Mouse (Mus musculus) c-Kit-positive CD71-positive TER-119-positive erythroid progenitor cells, embryonic 14.5 days (primary cell): ENCODE results near the gene Cars.
"Not testable (repeated sequence)": the region's sequence is repeated elsewhere in the genome, so short reads cannot be mapped to it uniquely, and the experiment has no call there.

Source experiments
- DNase-seq: peaks from one replicate; pipeline ENCODE4 v3.0.0-alpha.2; 2013; ENCODE audit warnings: low spot score

Cars gene

DNA sequence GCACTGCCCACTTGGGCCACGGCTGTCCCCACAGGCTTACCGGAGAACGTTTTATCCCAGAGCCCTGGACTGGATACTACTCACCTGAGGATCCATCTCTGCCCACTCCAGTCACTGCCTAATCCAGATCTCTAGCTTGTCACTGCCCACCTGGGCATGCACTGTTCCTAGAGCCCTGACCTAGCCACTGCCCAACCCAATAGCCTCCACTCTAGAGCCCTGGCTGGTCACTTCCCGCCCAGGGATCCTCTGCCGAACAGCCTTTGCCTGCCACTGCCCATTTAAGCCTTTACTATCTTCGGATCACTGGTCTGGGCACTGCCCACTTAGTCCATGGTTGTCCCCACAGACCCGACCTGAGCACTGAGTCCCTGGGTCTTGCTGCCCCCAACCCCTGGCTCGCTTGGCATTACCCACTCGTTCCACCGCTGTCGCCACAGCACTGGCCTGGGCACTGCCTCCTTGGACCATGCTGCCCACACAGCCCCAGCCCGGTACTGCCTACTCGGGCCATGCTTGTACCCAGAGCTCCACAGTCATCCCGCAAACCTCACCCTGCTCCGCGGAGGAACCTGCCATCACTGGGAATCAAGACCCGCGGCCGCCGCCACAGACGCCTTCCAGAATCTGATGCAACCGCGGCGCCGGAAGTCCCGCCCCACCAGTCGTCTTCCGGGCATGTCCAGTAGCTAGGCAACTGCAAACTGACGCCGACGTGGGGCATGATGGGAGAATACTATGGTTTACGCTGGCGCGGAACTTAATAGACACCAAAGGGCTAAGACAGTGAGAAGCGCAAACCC lies at the start of gene Cars:
Gene Cars, minus strand, starts transcription at position 663 of the 803 bp plus-strand sequence.
- DNase-seq, result peak; percentile 95

DNA sequence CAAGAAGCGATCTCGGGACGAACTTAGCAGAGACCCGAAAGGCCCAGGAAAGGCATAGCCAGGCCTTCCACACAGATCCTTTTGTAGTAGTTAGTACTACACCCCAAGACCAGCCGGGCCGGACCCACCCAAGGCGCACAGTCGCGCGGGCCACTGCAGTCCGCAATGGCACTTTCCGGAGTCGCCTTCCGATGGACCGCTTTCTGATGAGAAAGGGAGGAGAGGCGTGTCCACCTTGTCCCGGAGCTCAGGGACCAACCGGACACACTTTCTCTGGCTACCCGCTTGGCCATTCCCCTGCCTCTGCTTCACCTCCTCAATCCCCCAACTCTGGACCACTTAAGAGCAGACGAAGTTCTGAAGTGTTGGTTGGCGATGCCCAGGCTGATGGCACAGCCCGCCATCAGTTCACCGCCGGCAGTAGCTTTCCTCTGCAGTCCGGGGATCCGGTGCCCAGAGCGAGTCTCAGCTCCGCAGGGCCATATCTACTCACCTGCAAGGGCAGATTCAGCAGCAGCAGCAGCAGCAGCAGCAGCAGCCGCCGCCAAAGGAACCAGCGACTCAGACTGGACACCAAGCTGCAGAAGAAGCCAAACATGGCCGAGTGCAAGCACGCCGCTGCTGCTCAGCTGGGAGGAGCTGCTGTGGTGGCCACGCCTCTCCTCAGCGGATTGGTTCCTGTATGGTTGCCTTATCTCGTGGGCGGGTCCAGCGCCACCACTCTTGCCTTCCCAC lies 49.3 kb upstream of the Cars start, which contains the start of gene Tnfrsf22:
Gene Tnfrsf22, minus strand, starts transcription at position 628 of the 735 bp plus-strand sequence.
- DNase-seq, result peak; percentile 56

DNA sequence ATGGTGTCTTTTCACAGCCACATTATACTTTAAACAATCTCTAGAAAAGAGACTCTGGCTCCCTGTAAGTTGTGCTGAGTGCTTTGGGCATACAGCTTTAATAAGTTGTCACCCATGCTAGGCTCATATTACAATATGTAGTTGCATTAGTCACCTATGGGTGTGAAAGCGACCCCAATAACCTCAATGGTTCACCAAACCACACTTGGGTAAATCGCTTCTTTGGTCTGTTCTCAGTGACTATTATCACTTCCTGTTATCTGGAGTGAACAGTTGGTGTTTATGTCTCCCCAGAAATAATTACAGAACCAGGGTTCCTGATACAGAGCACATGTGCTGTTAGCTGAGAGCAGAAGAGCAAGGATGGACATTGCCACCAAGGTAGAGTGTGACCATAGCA lies 44.1 kb upstream of the Cars start:
- DNase-seq, result not testable (repeated sequence)

DNA sequence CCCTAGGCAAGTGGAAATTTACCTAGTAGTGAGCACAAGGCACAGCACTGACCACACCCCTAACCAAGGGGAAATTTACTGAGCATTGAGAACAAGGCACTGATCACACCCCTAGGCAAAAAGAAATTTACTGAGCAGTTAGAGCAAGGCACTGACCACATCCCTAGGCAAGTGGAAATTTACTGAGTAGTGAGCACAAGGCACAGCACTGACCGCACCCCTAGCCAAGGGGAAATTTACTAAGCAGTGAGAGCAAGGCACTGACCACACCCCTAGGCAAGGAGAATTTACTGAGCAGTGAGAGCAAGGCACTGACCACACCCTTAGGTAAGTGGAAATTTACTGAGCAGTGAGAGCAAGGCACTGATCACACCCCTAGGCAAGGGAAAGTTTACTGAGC lies 36.8 kb upstream of the Cars start:
- no peak for DNase-seq

DNA sequence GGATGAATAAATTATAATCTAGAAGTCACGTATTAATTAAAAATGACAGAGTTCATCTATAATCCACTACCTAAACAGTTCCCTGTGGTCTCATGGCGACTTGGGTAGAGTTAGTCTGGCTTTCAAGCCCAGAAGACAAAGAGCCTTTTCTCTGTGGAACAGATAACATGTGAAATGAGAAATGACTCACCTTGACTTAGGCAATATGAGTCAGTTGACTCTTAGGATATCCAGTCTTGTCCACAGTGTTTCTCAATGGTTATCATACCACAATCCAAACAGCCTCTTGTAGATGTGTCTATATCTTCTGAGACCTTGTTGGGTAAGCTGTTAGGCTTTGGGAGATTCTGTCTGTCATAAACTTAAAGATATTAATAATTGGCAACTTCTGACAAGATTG lies 31.6 kb upstream of the Cars start:
- no peak for DNase-seq

- DNase-seq, result no peak
Observed at GRCm38 (mm10) chr7:143629501-143629900, 29.6 kb upstream of the Cars start.

- DNase-seq, result no peak
Observed at GRCm38 (mm10) chr7:143628540-143628939, 28.6 kb upstream of the Cars start, which contains the start of gene Tnfrsf26. TSS of gene Tnfrsf26 (minus strand) at chr7:143628722.

DNA sequence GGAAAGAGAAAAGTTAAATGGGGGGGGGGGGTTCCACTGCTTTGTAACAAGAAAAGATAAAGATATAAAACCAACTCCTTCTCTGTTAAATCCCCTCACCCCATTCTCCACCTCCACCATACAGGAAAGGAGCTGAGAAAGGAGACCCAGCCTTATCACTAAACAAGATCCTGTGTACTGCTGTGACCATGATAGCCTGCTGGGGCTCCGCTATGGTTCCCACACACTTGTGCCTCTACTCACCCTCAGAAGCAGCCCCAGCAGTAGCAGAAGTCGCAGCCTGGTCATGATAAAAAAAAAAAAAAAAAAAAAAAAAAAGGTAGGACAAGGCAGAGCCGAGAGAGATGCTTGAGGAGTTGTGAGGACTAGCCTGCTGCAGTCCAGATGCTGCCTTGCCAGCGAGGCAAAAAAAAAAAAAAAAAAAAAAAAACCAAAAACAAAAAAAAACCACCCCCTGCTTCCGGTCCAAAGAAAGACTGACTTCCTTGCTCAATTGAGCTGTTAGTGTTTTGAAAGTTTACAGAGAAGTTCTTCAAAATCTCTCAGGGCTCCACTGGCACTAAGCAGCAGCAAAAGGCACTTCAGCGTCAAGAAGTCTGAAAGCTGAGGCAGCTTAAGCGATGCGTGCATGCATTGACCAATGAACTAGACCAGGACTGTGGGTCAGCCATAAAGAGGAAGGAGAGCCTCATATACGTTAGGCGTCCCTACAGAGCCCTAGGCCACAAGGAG lies 27.8 kb upstream of the Cars start:
- DNase-seq, result no peak

DNA sequence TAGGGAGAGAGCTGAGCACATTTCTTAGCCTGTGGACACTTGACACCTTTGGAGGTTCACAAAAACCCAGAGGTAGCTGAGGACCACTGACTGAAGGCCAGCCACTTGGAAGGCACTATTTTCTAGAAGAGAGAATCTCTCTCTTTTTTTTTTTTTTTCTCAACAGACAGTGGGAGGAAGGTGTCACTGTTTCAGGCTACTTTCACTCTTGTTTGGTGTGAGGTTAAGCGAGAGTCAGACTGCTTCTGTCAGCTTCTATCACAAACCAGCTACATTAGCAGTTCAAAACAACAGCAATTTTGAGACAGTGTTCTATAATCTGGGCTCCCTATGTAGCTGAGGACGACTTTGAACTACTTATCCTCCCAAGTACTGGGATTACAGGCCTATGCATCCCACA lies 26.3 kb upstream of the Cars start:
- DNase-seq, result no peak

- no peak for DNase-seq
Observed at GRCm38 (mm10) chr7:143625151-143625550, 25.3 kb upstream of the Cars start.

DNA sequence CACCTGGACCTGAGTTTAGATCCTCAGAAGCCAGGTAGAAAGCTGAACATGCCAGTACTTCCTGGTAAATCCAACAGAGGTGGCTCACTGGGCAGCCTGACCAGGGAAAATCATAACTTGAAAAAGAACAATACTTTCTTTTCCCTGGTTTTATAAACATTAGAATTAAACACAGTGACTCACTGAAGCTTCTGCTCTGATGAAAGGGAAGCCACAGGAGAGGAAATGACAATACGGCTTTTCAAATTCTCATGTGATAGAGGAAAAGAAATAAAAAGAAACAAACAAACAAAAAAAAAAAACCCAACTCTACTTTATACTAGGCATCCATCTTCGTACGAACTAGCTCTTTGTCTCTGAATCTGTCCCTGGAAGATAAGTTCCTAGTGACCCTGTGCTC lies 24.7 kb upstream of the Cars start:
- DNase-seq, result no peak

DNA sequence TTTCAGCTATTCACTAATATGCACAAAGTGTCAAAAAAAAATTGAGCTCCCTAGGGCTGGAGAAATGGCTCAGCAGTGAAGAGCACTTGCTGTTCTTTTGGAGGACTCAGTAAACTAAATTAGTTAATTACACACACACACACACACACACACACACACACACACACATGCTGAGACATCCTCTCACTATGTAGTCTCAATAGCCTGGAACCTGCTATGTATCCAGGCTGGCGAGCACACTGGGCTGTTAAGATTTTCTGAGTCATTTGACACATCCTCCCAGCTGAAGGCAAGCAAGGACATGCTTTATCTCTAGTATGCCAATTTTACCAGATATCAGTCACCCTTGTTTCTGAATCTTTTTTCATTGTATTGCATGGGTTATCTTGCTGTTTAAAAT lies 21.1 kb upstream of the Cars start:
- DNase-seq, result no peak

DNA sequence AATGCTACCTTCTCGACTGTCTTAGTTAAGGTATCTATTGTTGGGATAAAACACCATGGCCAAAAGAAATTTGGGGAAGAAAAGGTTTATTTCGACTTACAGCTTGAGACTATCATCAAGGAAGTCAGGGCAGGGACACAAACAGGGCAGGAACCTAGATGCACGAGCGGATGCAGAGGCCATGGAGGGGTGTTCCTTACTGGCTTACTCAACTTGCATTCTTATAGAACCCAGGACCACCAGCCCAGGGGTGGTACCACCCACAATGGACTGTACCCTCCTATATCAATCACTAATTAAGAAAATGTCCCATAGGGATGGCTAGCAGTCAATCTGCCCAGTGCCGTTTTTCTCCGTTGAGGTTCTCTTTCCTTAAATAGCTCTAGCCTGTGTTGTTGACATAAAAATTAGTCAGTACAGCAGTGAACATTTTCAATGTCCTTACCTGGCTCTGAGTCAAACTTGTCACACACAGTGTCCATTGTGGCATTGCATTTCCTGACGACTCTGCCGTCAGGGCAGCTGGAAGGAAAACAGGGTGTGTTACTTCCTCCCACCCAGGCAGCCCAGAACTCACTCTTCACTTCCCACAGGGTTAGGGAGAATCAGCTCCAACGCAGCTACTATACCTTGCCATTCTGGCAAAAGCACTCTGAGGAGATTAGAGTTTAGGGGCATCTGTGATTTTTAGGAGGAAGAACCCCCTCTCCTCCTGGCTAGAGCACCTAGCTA lies 14.7 kb upstream of the Cars start:
- no peak for DNase-seq

GRCm38 (mm10) chr7:143612215-143612614 lies 12.3 kb upstream of the Cars start:
- DNase-seq, result peak; percentile 21

GRCm38 (mm10) chr7:143605321-143605720 lies 5.4 kb upstream of the Cars start:
- DNase-seq, result no peak

GRCm38 (mm10) chr7:143604889-143605288 lies 5.0 kb upstream of the Cars start:
- no peak for DNase-seq

- DNase-seq, result no peak
Observed at GRCm38 (mm10) chr7:143601705-143602104, 1.8 kb upstream of the Cars start.

DNA sequence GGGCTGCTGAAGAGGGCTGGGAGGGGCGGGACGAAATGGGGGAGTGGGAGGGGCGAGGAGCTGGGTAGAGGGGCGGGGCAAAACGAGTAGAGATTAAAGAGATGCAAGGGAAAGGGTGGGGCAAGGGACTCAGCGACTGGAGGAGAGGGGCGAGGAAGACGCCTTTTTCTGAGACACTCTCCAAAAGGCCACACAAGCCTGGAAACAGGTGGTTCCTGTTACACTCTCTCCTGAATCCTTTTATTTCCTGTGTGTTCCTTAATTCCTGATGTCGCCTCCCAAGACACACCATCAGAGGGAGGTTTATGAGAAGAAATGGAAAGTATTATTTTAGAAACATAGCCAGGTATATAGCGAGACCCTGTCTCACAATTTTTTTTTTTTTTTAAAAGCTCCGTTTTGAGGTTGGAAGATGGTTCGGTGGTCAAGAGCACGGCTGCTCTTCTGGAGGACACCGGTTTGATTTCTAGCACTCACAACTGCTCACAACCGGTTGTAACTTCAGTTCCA lies 396 bp upstream of the Cars start:
- DNase-seq, result no peak

- no peak for DNase-seq
Observed at GRCm38 (mm10) chr7:143594865-143595264, 5.0 kb downstream of the Cars start.

- no peak for DNase-seq
Observed at GRCm38 (mm10) chr7:143592255-143592654, 7.6 kb downstream of the Cars start.

DNA sequence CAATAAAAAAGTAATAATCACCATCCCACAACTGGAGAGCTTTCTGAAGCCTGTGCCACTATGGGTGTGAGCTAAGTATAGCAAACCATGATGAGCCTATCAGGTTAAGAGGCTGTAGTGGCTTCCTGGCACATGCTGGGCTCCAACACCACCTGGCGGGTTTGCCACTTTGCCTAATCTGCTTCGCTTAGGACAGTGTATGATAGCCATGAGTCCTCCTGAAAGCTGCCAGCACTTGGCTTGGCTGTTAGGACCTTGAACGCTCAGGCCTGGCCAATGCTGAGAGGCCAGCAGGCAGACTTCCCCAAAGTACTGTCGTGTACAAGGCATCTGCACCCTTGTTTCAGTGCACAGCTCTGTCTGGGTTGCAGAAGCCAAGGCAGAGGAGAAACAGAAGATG lies 11.9 kb downstream of the Cars start:
- DNase-seq, result no peak

DNA sequence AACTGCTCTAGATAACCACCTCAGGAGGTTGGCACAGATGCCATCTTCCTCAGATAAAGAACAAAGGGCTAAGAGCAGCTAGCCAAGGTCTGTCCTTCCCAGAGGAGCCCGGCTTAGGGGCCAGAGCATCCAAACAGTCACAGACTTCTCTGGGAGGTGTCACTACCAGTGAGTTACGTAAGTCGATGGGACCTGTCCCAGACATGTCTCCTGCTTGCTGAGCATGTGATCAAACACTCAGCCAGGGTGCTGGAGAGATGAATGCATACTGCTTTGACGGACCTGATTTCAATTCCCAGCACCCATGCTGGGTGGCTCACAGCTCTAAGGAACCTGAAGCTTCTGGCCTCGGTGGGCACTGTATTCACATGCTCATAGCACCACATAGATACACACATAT lies 12.3 kb downstream of the Cars start:
- DNase-seq, result no peak
